Mouse (Mus musculus) CH12.LX (cell line): ENCODE data around the gene H2-Eb1.

Source experiments
- CTCF ChIP-seq, 2 experiments: IDR thresholded peaks in 1 of 2; conservative IDR thresholded peaks in 1 of 2; 2 replicates each; pipeline ENCODE4 v1.5.1; 2011 to 2012; ENCODE audit warnings: low read depth in 2 of 2, low read length in 2 of 2, improper control_type of control experiment in 1 of 2, inconsistent platforms in 1 of 2, mild to moderate bottlenecking in 1 of 2, moderate library complexity in 1 of 2
- EP300 ChIP-seq: IDR thresholded peaks from 2 replicates; pipeline ENCODE4 v1.6.1; 2011; ENCODE audit warnings: low read length, improper control_type of control experiment
- JUN ChIP-seq: IDR thresholded peaks from 2 replicates; pipeline ENCODE4 v1.6.1; 2011; ENCODE audit warnings: low read depth, mild to moderate bottlenecking, low read length, improper control_type of control experiment, moderate library complexity; ENCODE audit not compliant: insufficient read depth
- MAX ChIP-seq: IDR thresholded peaks from 2 replicates; pipeline ENCODE4 v1.6.1; 2011; ENCODE audit warnings: low read length, improper control_type of control experiment
- MAZ ChIP-seq: IDR thresholded peaks from 2 replicates; pipeline ENCODE4 v1.6.1; 2012; ENCODE audit warnings: low read depth, mild to moderate bottlenecking, inconsistent platforms, low read length, improper control_type of control experiment, moderate library complexity
- PAX5 ChIP-seq: IDR thresholded peaks from 2 replicates; pipeline ENCODE4 v1.6.1; 2012; ENCODE audit warnings: low read length, inconsistent platforms, mixed read lengths
- RCOR1 ChIP-seq: conservative IDR thresholded peaks from 2 replicates; pipeline ENCODE4 v1.6.1; 2012; ENCODE audit warnings: low read depth, mild to moderate bottlenecking, inconsistent platforms, low read length, improper control_type of control experiment
- SIN3A ChIP-seq: IDR thresholded peaks from 2 replicates; pipeline ENCODE4 v1.6.1; 2012; ENCODE audit warnings: low read length, improper control_type of control experiment, inconsistent platforms
- TBP ChIP-seq: conservative IDR thresholded peaks from 2 replicates; pipeline ENCODE4 v1.6.1; 2011; ENCODE audit warnings: low read depth, low read length, improper control_type of control experiment
- TCF12 ChIP-seq: IDR thresholded peaks from 2 replicates; pipeline ENCODE4 v1.6.1; 2014; ENCODE audit warnings: low read depth, mild to moderate bottlenecking, inconsistent platforms, low read length, improper control_type of control experiment
- ZMIZ1 ChIP-seq: IDR thresholded peaks from 2 replicates; pipeline ENCODE4 v1.6.1; 2012; ENCODE audit warnings: low read depth, mild to moderate bottlenecking, inconsistent platforms, low read length, improper control_type of control experiment

DNA sequence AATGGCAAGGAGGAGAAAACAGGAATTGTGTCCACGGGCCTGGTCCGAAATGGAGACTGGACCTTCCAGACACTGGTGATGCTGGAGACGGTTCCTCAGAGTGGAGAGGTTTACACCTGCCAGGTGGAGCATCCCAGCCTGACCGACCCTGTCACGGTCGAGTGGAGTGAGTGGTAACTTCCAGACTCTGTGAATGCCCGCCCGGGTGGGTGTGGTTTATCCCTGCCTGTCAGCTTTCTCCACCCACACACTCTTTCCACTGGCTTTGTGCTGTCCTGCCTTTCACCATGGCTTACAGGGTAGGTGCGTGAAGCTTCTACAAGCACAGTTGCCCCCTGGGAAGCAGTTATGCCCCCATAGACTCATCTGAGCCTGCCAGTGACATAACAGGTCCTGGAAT lies 8.6 kb downstream of the H2-Eb1 start:
- TF ChIP-seq JUN (no peak), EP300 (no peak), CTCF (conservative IDR thresholded peaks at IDR 0.05 in 1 of 2, IDR thresholded peaks at IDR 0.05 in 1 of 2; ENCODE audit: low read depth in 2 of 2, low read length in 2 of 2) (no peak), RCOR1 (no peak), MAZ (no peak), SIN3A (no peak), TCF12 (no peak), ZMIZ1 (no peak), PAX5 (no peak), MAX (no peak), TBP (no peak)
